Mouse (Mus musculus): ENCODE results near the gene Nupr1.

GRCm38 (mm10) chr7:126583761-126584160, 46.9 kb downstream of the Nupr1 start:
- TF ChIP-seq CTCF (IDR thresholded peaks at IDR 0.05; ENCODE audit: low read depth) (no peak), EP300 (IDR thresholded peaks at IDR 0.05; ENCODE audit: low read depth) (no peak)

All from liver, embryonic 14.5 days (tissue).